ENCODE assay signal across 10 mouse cellular contexts in the genomic region with DNA sequence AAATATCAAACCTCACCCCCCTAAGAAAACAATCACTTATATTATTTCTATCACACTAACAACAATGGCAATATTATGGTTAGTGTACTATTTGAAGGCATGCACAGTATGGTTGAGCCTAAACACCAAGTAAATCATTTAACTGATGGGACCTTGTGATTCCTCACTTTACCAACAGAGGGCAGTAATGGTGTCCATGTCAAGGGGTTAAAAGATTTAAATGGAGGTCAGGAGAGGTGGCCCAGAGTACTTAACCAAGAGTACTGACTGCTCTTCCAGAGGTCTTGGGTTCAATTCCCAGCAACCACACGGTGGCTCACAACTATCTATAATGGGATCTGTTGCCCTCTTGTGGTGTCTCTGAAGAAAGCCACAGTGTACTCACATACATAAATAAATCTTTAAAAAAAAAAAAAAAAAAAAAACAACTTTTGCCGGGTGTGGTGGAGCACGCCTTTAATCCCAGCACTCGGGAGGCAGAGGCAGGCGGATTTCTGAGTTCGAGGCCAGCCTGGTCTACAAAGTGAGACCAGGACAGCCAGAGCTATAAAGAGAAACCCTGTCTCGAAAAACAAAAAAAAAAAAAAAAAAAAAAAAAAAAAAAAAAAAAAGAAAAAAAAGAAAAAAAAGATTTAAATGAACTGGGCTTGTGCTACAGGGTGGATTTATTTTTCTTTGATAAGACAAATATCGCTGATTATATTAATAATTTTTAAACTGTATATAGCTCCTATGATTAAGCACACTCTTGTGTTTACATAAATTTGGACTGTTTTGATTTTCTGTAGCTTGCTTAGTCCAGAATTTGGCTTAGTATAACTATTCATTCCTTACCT. TPM values are rescaled to one million over a fixed set of nuclear protein-coding genes. Genes with fewer than 3 reads are reported as not detected.
DNase-seq lines count a peak whose midpoint lies in the region; ATAC-seq and TF ChIP-seq lines count a peak whose summit lies in the region.
"Had no signal": no experiment of that assay in that cellular context is flagged by ENCODE, and none has a peak within 500 bp of the region (broad histone marks: within the 10 kb centered on the region; RNA-seq: fewer than 3 reads in every experiment).

No protein-coding gene starts in this region.

- no peak for ATAC-seq in forebrain, embryonic 15.5 days (replicated peaks)
- no peak for ATAC-seq in forebrain, embryonic 11.5 days (replicated peaks; ENCODE audit: low FRiP score)
- no peak for ATAC-seq in liver, embryonic 12.5 days

- peak overlapping the region; percentile 74 for H3K27ac ChIP-seq in forebrain, embryonic 15.5 days (replicated peaks)
- H3K27ac ChIP-seq in forebrain, embryonic 11.5 days (ENCODE audit: low read depth, low read length), result no peak overlapping the region
- no peak overlapping the region for H3K27ac ChIP-seq in liver, adult 2 months (replicated peaks; ENCODE audit: insufficient read depth, low read depth, low read length)
- H3K27ac ChIP-seq in liver, embryonic 12.5 days, result no peak overlapping the region
- H3K27ac ChIP-seq: embryonic facial prominence, embryonic 15.5 days; limb, embryonic 13.5 days had no signal

- H3K9ac ChIP-seq in forebrain, embryonic 15.5 days (replicated peaks), result no peak overlapping the region
- no peak overlapping the region for H3K9ac ChIP-seq in forebrain, embryonic 11.5 days (ENCODE audit: low read length)
- no peak overlapping the region for H3K9ac ChIP-seq in liver, adult 2 months (ENCODE audit: low read depth, low read length)
- H3K9ac ChIP-seq in liver, embryonic 12.5 days, result no peak overlapping the region
- H3K9ac ChIP-seq: embryonic facial prominence, embryonic 15.5 days; limb, embryonic 13.5 days had no signal

- H3K27me3 ChIP-seq in forebrain, embryonic 15.5 days, result no peaks in the 10 kb centered on the region
- no peaks in the 10 kb centered on the region for H3K27me3 ChIP-seq in forebrain, embryonic 11.5 days (ENCODE audit: control insufficient read depth, insufficient read depth, low read length)
- no peaks in the 10 kb centered on the region for H3K27me3 ChIP-seq in liver, adult 2 months (ENCODE audit: control insufficient read depth, insufficient read depth, low read length)
- H3K27me3 ChIP-seq in liver, embryonic 12.5 days (replicated peaks), result no peaks in the 10 kb centered on the region
- H3K27me3 ChIP-seq: embryonic facial prominence, embryonic 15.5 days; limb, embryonic 13.5 days had no signal

- WGBS in forebrain, embryonic 15.5 days, result 90% methylated on average over 8 of the region's 8 CpGs
- WGBS in forebrain, embryonic 11.5 days, result 86% methylated on average over 8 of the region's 8 CpGs
- 86% methylated on average over 8 of the region's 8 CpGs for WGBS in liver, adult 2 months
- 70% methylated on average over 8 of the region's 8 CpGs for WGBS in liver, embryonic 12.5 days (ENCODE audit: insufficient replicate concordance)

- H3K4me3 ChIP-seq in forebrain, embryonic 15.5 days, result no peak overlapping the region
- H3K4me3 ChIP-seq in forebrain, embryonic 11.5 days (ENCODE audit: low read depth, low read length), result no peak overlapping the region
- H3K4me3 ChIP-seq in liver, adult 2 months (ENCODE audit: insufficient read depth, low read depth, low read length), result no peak overlapping the region
- H3K4me3 ChIP-seq in liver, embryonic 12.5 days, result no peak overlapping the region
- H3K4me3 ChIP-seq: embryonic facial prominence, embryonic 15.5 days; limb, embryonic 13.5 days had no signal

- no peaks in the 10 kb centered on the region for H3K36me3 ChIP-seq in forebrain, embryonic 15.5 days
- H3K36me3 ChIP-seq in forebrain, embryonic 11.5 days (ENCODE audit: control insufficient read depth, insufficient read depth, low read length), result no peaks in the 10 kb centered on the region
- no peaks in the 10 kb centered on the region for H3K36me3 ChIP-seq in liver, adult 2 months (ENCODE audit: control insufficient read depth, insufficient read depth, low read length)
- H3K36me3 ChIP-seq in liver, embryonic 12.5 days, result no peaks in the 10 kb centered on the region
- H3K36me3 ChIP-seq: embryonic facial prominence, embryonic 15.5 days; limb, embryonic 13.5 days had no signal

- no peaks in the 10 kb centered on the region for H3K79me2 ChIP-seq in liver, adult 2 months (ENCODE audit: control insufficient read depth, insufficient read depth, low read length)

- TF ChIP-seq CTCF in liver, adult 2 months (IDR thresholded peaks at IDR 0.05; ENCODE audit: low read depth, low read length), result peak; percentile 32; the same call in 1 of the 2 replicates

- H3K4me2 ChIP-seq in forebrain, embryonic 15.5 days (replicated peaks), result no peak overlapping the region
- no peak overlapping the region for H3K4me2 ChIP-seq in forebrain, embryonic 11.5 days (ENCODE audit: low read depth, low read length, severe bottlenecking)
- H3K4me2 ChIP-seq in liver, embryonic 12.5 days, result no peak overlapping the region
- H3K4me2 ChIP-seq: embryonic facial prominence, embryonic 15.5 days; limb, embryonic 13.5 days had no signal

- H3K4me1 ChIP-seq in forebrain, embryonic 15.5 days, result peaks cover 14% of the 10 kb centered on the region
- H3K4me1 ChIP-seq in forebrain, embryonic 11.5 days (replicated peaks; ENCODE audit: control insufficient read depth, insufficient read depth, low read length), result no peaks in the 10 kb centered on the region
- no peaks in the 10 kb centered on the region for H3K4me1 ChIP-seq in liver, adult 2 months (ENCODE audit: control insufficient read depth, insufficient read depth, low read length)
- H3K4me1 ChIP-seq in liver, embryonic 12.5 days, result no peaks in the 10 kb centered on the region
- H3K4me1 ChIP-seq: embryonic facial prominence, embryonic 15.5 days; limb, embryonic 13.5 days had no signal

- DNase-seq in forebrain, embryonic 11.5 days (ENCODE audit: low spot score), result no peak
- DNase-seq in liver, adult 2 months (ENCODE audit: extremely low read depth, low read depth, low spot score), result peak; percentile 0
- DNase-seq in NIH3T3 (ENCODE audit: low read depth), result peak; percentile 2
- DNase-seq in naive thymus-derived CD4-positive, alpha-beta T cell, adult 2 months (ENCODE audit: low read depth), result peak; percentile 2
- DNase-seq in frontal cortex, adult 2 months (ENCODE audit: extremely low spot score in 1 of 2, low spot score in 1 of 2), result no peak
- DNase-seq in cerebellum, postnatal 4 days (ENCODE audit: low spot score in 2 of 2), result no peak

- no peaks in the 10 kb centered on the region for H3K9me3 ChIP-seq in forebrain, embryonic 15.5 days
- H3K9me3 ChIP-seq in forebrain, embryonic 11.5 days (ENCODE audit: control insufficient read depth, low read length), result no peaks in the 10 kb centered on the region
- no peaks in the 10 kb centered on the region for H3K9me3 ChIP-seq in liver, embryonic 12.5 days (replicated peaks)
- H3K9me3 ChIP-seq: embryonic facial prominence, embryonic 15.5 days; limb, embryonic 13.5 days had no signal

- TF ChIP-seq POLR2A in liver, adult 2 months (IDR thresholded peaks at IDR 0.05; ENCODE audit: extremely low read depth, insufficient read depth, low read length), result no peak

RNA-seq across cellular contexts. Expression of a gene that starts 55.3 kb away (rescaled TPM):
- polyA plus RNA-seq in forebrain, embryonic 15.5 days (2015; fragmentation: Nextera tagmentation; extraction: Ambion mirVana), result not detected in 2 replicates
- not detected in 2 replicates for polyA plus RNA-seq in forebrain, embryonic 11.5 days (2014; fragmentation: Nextera tagmentation; extraction: Ambion mirVana)
- total RNA-seq in liver, adult 2 months (2014; rRNA removed), result not detected in 2 replicates
- polyA plus RNA-seq in liver, adult 2 months (2012; rRNA removed), result not detected in 2 replicates
- polyA plus RNA-seq in liver, embryonic 12.5 days (2016; fragmentation: Nextera tagmentation; extraction: Ambion mirVana), result not detected in 2 replicates
- polyA plus RNA-seq in frontal cortex, adult 2 months (2012; rRNA removed), result 0.06 and 0.08 TPM in 2 replicates
- polyA plus RNA-seq: embryonic facial prominence, embryonic 15.5 days; limb, embryonic 13.5 days had no signal

Comparison
In these comparisons a context has a peak if more than half of its experiments do, and no peak if none do; other contexts are left out.
1. DNase-seq: peak in liver, adult 2 months (single experiment), NIH3T3 (single experiment) and naive thymus-derived CD4-positive, alpha-beta T cell, adult 2 months (single experiment); none in forebrain, embryonic 11.5 days (single experiment), frontal cortex, adult 2 months (0 of 2) and cerebellum, postnatal 4 days (0 of 2).